Mouse (Mus musculus) lung, postnatal 10 days (tissue): ENCODE measurements around the gene Tshz2.
A peak's percentile ranks its signal among the peaks of the same experiment; 100 is the strongest.

Experiments used
- DNase-seq: peaks from one replicate; pipeline ENCODE4 v3.0.0; 2021

Gene Tshz2

GRCm38 (mm10) chr2:169958736-169959573 is 326.1 kb downstream of the Tshz2 start:
- DNase-seq: no peak

GRCm38 (mm10) chr2:169961463-169962230 is 328.8 kb downstream of the Tshz2 start:
- no peak for DNase-seq

GRCm38 (mm10) chr2:169962231-169962600 is 329.4 kb downstream of the Tshz2 start:
- no peak for DNase-seq

- DNase-seq: no peak
These were observed 330.0 kb downstream of the Tshz2 start for GRCm38 (mm10) chr2:169962776-169963175.

GRCm38 (mm10) chr2:169970481-169970880 is 337.7 kb downstream of the Tshz2 start:
- no peak for DNase-seq

- no peak for DNase-seq
These were observed 350.1 kb downstream of the Tshz2 start for GRCm38 (mm10) chr2:169982925-169983324.

- DNase-seq: no peak
These were observed 354.4 kb downstream of the Tshz2 start for GRCm38 (mm10) chr2:169987186-169987585.

GRCm38 (mm10) chr2:169989186-169989585 is 356.4 kb downstream of the Tshz2 start:
- no peak for DNase-seq

GRCm38 (mm10) chr2:169990991-169991390 is 358.2 kb downstream of the Tshz2 start:
- no peak for DNase-seq

GRCm38 (mm10) chr2:169995987-169996386 is 363.2 kb downstream of the Tshz2 start:
- peak; percentile 46 for DNase-seq

DNA sequence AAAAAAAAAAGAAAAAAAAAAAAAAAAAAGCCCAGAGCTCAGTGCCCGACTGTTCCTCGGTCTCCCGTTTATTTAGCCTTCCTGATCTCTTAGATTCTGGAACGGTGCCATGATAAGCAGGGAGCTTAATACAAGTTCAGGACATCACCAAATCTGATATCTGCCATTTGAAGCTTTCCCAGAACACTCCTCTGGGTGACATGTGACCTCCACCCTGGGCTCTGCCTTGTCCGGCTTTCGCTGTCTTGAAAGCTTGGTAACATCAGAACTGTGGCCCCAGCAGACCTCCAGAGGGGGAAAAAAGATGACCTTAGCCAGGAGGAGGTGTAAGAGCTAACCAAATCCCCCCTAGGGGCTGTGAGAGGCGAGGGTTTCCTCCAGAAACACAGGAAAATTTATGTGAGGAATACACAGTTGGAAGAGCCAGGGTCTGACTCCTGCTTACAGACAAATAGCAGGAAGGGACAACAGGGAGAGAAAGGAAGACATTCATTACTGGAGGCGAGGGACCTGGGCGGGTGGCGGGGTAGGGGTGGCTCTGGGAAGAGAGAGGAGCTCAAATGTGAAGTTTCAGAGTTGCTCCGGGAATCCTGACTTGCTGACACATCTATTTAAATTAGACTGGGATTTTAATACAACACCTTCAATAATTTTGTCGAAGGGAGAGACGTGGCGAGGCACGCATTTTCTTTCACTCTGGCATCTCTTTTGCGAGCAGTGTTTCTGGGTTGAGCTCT is 363.9 kb downstream of the Tshz2 start:
- DNase-seq: no peak

DNA sequence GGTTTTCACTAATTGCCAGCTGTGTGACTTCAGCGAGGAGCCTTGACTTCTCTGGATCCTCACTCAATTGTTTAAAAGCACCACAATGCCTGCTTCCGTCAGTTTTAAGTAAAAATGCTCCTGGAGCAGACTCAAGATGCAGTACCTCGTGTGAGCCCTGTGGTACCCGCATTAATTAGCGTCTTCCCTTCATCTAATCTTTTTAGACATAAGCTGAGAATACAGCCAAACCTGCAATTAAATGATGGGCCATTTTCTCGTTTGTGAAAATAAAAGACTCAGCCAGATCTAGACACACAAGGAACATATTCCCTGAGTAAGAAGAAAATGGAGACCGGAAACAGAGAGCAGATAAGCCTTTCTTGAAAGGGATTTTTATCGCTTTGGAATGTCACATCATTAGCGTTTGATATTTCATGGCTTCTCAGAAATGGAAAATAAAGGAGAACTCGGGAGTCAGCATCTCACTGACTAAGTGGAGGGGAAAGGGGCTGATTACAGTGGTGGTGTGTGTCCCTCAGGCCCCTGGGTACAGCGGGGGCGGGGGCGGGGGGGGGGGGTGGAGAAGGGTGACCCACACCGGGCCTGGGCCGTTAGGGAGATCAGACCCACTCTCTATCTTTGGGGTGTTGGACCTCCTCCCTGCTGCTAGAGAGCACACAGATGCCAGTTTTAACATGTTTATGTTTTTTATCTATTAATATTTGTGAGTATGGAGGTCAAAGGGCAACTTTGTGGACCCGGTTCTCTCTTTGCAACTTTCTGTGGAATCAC is 364.6 kb downstream of the Tshz2 start:
- no peak for DNase-seq

- no peak for DNase-seq
These were observed 366.1 kb downstream of the Tshz2 start for GRCm38 (mm10) chr2:169998878-169999337.

DNA sequence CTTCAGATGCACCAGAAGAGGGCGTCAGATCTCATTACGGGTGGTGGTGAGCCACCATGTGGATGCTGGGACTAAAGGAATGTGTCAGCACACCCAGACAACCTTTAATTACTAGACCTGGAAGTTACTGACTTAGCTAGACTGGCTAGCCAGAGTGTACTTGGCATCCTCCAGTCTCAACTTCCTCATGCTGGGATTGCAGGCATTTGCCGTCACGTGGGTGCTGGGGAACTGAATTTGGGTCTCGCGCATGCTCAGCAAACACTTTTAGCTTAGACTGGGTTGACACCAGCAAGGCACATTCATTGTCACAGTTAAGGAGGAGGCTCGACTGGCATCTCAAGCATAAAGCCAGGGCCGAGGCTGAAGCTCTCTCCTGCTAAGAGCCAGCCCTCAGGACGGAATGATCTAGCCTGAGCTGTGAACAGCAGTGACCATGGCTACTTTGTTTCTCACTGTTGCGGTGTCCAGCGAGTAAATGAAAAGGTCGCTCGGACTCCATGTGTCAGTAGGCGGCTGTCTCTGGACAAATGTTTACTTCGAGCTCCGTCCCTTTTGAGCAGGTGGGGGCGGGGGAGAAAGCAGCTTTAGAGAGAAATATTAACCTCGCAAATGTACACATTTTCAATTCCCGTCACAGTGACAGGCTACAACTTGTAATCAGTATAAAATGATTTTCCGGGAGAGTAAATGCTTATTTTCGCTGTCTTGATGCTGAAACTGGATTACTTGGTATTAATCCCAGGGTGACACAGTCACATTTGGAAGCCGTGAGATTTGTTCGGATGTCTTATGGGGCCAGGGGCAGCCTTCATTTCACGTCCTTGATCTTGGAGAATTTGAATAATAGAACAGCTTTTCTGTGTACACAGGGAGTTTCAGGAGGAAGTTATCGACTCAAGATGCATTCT is 370.0 kb downstream of the Tshz2 start:
- peak; percentile 85 for DNase-seq

DNA sequence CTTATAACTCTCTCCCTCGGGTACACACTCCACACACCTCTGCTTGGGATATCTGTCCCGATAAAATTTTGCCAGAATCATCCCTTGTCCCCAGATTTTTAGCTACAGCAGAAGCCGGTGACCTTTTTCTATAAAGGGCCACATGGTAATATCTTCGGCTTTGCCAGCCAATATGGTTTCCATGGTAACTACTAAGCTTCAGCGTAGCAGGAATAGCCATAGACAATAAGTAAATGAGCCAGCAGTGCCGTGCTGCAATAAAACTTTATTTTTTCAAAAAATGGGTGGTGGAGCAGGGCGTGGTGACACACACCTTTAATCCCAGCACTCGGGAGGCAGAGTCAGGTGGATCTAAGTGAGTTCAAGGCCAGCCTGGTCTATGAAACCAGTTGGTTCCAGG is 370.9 kb downstream of the Tshz2 start:
- DNase-seq: no peak

DNA sequence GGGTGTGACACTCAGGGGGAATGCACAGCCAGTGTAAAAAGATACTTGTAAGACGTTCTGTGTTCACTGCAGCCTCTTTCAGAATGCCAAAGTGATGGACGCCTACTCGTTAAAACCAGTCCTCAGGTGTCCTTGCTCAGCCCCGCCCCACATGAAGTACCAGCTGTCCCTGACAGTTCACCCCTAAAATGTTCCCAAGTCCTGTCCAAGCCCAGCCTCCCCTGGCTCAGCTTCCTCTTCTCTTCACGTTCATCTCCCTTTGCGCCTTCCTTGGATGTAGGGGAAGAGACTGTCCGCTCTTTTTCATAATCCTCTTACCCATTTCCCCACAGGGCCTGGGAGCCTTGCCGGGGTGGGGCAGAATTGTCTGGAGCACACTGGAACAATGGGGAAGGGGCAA is 374.0 kb downstream of the Tshz2 start:
- DNase-seq: no peak

- peak; percentile 27 for DNase-seq
These were observed 374.7 kb downstream of the Tshz2 start for GRCm38 (mm10) chr2:170007426-170007958.

GRCm38 (mm10) chr2:170009729-170010128 is 376.9 kb downstream of the Tshz2 start:
- no peak for DNase-seq

- DNase-seq: no peak
These were observed 379.0 kb downstream of the Tshz2 start for GRCm38 (mm10) chr2:170011858-170012257.

GRCm38 (mm10) chr2:170017302-170017701 is 384.5 kb downstream of the Tshz2 start:
- no peak for DNase-seq

DNA sequence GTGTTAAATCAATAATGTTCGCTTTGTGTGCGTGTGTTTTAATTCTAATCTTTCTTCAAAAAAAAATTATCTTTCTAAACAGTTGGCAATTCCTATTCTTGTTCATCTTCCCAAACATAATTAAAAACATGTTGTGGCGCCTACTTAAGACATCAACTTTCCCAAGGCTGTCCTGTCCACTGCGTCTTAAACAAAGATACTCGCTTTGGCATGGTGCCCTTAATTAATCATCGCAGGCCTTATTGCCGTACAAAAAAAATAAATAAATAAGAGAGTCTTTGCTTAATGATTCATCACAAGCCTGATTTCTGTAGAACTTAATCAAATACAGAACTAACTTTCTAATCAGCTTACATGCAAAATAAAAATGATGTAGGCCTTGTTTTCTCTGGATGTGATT is 385.1 kb downstream of the Tshz2 start:
- DNase-seq: no peak
